Mouse (Mus musculus) brain, embryonic 18.5 days (tissue): ENCODE measurements around the gene Secisbp2.
A peak's percentile ranks its signal among the peaks of the same experiment; 100 is the strongest.
"Not testable (repeated sequence)": the region's sequence is repeated elsewhere in the genome, so short reads cannot be mapped to it uniquely, and the experiment has no call there.

Source experiments
- DNase-seq: peaks from one replicate; pipeline ENCODE4 v3.0.0-alpha.2; 2012; ENCODE audit warnings: low read depth, low spot score

Gene Secisbp2

GRCm38 (mm10) chr13:51651408-51652064 is at the start of gene Secisbp2:
Secisbp2 (plus strand) TSS chr13:51651697.
- DNase-seq, result peak; percentile 85

- DNase-seq, result no peak
Measured at GRCm38 (mm10) chr13:51602764-51603163, 48.7 kb upstream of the Secisbp2 start.

- DNase-seq, result peak; percentile 88
Measured at GRCm38 (mm10) chr13:51603221-51603893, 48.1 kb upstream of the Secisbp2 start.

GRCm38 (mm10) chr13:51603894-51604244 is 47.6 kb upstream of the Secisbp2 start:
- no peak for DNase-seq

GRCm38 (mm10) chr13:51609231-51609630 is 42.3 kb upstream of the Secisbp2 start:
- DNase-seq, result no peak

- DNase-seq, result no peak
Measured at GRCm38 (mm10) chr13:51611060-51611459, 40.4 kb upstream of the Secisbp2 start.

- no peak for DNase-seq
Measured at GRCm38 (mm10) chr13:51611500-51611899, 40.0 kb upstream of the Secisbp2 start.

GRCm38 (mm10) chr13:51615815-51616214 is 35.7 kb upstream of the Secisbp2 start:
- DNase-seq, result no peak

GRCm38 (mm10) chr13:51616417-51617044 is 35.0 kb upstream of the Secisbp2 start:
- no peak for DNase-seq

GRCm38 (mm10) chr13:51617306-51617705 is 34.2 kb upstream of the Secisbp2 start:
- no peak for DNase-seq

- no peak for DNase-seq
Measured at GRCm38 (mm10) chr13:51617861-51618260, 33.6 kb upstream of the Secisbp2 start.

GRCm38 (mm10) chr13:51618602-51619001 is 32.9 kb upstream of the Secisbp2 start:
- DNase-seq, result no peak

- DNase-seq, result no peak
Measured at GRCm38 (mm10) chr13:51622626-51623025, 28.9 kb upstream of the Secisbp2 start.

- no peak for DNase-seq
Measured at GRCm38 (mm10) chr13:51623678-51624077, 27.8 kb upstream of the Secisbp2 start.

GRCm38 (mm10) chr13:51628273-51628848 is 23.1 kb upstream of the Secisbp2 start:
- no peak for DNase-seq

- DNase-seq, result no peak
Measured at GRCm38 (mm10) chr13:51631354-51631992, 20.0 kb upstream of the Secisbp2 start.

- no peak for DNase-seq
Measured at GRCm38 (mm10) chr13:51632560-51633218, 18.8 kb upstream of the Secisbp2 start.

GRCm38 (mm10) chr13:51635384-51635783 is 16.1 kb upstream of the Secisbp2 start:
- not testable (repeated sequence) for DNase-seq

GRCm38 (mm10) chr13:51638958-51639357 is 12.5 kb upstream of the Secisbp2 start:
- DNase-seq, result no peak

GRCm38 (mm10) chr13:51641424-51641823 is 10.1 kb upstream of the Secisbp2 start:
- no peak for DNase-seq

GRCm38 (mm10) chr13:51642171-51642778 is 9.2 kb upstream of the Secisbp2 start:
- DNase-seq, result no peak
